Mouse (Mus musculus): ENCODE results near the gene Tle3. TPM values are rescaled to one million over a fixed set of nuclear protein-coding genes. Genes with fewer than 3 reads are reported as not detected.

Tle3 gene
- polyA plus RNA-seq, 1 experiment from 2014 or later: 59.1 TPM

DNA sequence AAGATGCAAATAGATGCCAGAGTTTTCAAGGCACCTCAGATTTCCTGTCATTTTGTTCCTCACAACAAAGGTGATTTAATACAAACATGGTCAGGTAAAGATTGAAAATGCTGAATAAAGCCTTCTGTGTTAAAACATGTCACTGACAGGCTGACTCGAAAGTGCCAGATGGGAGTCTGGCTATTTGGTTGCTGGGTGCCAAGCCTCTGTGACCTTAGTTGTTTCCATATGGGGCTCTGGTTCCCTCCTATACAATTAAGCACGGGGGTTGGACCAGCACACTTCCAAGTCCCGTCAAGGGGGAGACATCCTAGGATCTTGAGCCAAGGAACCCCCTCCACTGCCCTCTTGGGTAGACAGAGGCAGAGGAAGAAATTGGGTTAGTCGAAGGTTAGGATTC is 13.2 kb upstream of the Tle3 start:
- H3K27me3 ChIP-seq: no peaks in the 10 kb centered on the region
- peaks cover 46% of the 10 kb centered on the region for H3K4me1 ChIP-seq (replicated peaks)
- H3K4me2 ChIP-seq: no peak overlapping the region
- no peak overlapping the region for H3K9ac ChIP-seq (replicated peaks)
- peak overlapping the region; percentile 60; the same call in 1 of the 2 replicates for H3K27ac ChIP-seq
- no peaks in the 10 kb centered on the region for H3K36me3 ChIP-seq
- 27% methylated on average over 4 of the region's 4 CpGs for WGBS
- peaks cover 9% of the 10 kb centered on the region for H3K9me3 ChIP-seq
- no peak for ATAC-seq (ENCODE audit: insufficient number of reproducible peaks, insufficient read depth, low FRiP score, low TSS enrichment, low read depth)
- no peak overlapping the region for H3K4me3 ChIP-seq (replicated peaks)

DNA sequence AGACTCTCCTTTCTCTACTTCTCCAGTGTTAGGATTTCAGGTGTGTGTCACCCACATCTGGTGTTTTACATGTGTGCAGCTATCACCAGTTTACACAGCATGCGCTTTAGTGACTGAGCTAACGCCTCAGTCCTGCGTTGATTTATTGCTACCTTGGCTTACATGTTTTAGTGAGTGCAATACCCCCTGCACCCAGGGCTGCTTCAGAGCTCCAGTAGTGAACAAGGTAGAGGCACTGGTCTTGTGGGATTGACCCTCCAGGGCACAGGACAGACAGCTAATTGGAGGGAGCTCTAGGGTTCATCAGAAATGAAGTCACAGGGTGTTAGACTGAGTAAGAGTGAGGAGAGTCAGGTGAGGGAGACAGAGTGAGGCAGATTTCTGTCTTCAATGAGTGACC is 12.4 kb upstream of the Tle3 start:
- no peak overlapping the region for H3K27ac ChIP-seq
- H3K4me3 ChIP-seq (replicated peaks): no peak overlapping the region
- 25% methylated on average over 3 of the region's 3 CpGs for WGBS
- no peak overlapping the region for H3K9ac ChIP-seq (replicated peaks)
- no peak overlapping the region for H3K4me2 ChIP-seq
- peaks cover 9% of the 10 kb centered on the region for H3K9me3 ChIP-seq
- H3K36me3 ChIP-seq: no peaks in the 10 kb centered on the region
- no peak for ATAC-seq (ENCODE audit: insufficient number of reproducible peaks, insufficient read depth, low FRiP score, low TSS enrichment, low read depth)
- H3K4me1 ChIP-seq (replicated peaks): peaks cover 46% of the 10 kb centered on the region
- no peaks in the 10 kb centered on the region for H3K27me3 ChIP-seq

DNA sequence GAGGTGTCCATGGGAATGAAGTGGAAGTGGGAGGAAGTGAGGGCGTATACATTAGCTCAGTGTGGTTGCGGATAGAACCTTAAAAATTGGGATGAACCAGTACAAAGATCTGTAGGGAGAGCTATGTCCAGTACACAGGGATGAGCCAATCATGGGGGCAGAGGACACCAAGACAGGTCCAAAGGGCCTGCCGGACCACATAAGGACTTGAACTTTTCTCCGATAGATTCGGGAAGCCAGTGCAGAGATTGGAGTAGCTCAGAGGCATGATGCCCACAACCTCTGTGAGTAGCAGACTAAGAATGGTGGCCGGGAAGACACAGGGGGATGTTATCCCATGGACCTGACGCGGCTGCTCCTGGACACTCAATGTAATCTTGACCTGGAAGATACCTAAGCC is 12.0 kb upstream of the Tle3 start:
- Histone ChIP-seq H3K4me1 (replicated peaks) (peaks cover 46% of the 10 kb centered on the region), H3K9me3 (peaks cover 9% of the 10 kb centered on the region), H3K4me2 (no peak overlapping the region), H3K36me3 (no peaks in the 10 kb centered on the region), H3K27ac (peak overlapping the region; percentile 84; the same call in 1 of the 2 replicates), H3K9ac (replicated peaks) (no peak overlapping the region), H3K27me3 (0 out of 2 replicates have a peak, but pooled peaks cover under 1% of the 10 kb centered on the region), H3K4me3 (replicated peaks) (no peak overlapping the region)
- 93% methylated on average over 8 of the region's 8 CpGs for WGBS
- no peak for ATAC-seq (ENCODE audit: insufficient number of reproducible peaks, insufficient read depth, low FRiP score, low TSS enrichment, low read depth)

DNA sequence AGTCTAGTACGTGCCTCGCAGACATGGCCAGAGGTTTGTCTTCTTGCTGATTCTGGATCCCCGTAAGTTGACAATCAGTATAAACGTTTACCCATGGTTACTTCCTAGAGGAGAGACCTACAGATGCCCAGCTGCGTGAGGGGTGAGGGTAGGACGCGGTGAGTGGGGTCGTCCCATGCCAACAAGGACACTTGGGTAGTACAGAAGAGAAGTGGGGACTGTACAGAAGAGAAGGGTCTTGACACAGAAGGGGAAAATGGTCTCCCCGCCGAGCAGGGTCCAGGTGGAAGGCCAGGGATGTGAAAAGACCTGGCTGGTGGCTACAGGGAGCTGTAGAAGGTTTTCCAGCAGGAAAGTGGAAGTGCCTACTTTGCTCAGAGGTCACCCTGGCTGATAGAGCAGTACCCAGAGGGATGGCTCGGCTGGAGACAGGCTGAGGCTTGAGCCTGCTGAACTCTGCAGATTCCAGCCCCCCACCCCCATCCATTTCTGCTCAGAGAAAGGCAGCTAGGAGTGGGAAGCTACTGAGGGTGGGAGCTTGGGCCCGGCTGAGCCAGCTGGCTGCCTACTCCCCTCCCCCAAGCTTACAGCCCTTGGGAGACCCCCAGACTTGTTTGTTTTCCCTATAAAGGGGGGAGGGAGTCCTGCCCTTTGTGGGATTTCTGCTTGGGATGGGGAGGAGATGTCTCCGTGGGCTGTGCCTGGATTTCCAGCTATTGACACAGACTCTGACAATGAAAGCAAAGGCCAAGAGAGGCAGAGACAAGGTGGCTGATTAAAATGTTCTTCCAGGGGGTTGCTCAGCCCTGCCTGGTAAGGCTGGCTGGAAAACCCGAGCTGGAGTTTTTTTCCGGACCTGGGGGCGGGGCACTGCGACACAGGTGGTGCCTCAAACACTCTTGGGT is 11.2 kb upstream of the Tle3 start:
- Histone ChIP-seq H3K9me3 (peaks cover 9% of the 10 kb centered on the region), H3K9ac (replicated peaks) (no peak overlapping the region), H3K4me3 (replicated peaks) (0 out of 2 replicates have a peak overlapping the region, but pooled peaks have one; percentile 18), H3K27me3 (peaks cover 6% of the 10 kb centered on the region; the same call in 1 of the 2 replicates), H3K4me1 (replicated peaks) (peaks cover 49% of the 10 kb centered on the region), H3K4me2 (peak overlapping the region; percentile 51), H3K36me3 (no peaks in the 10 kb centered on the region), H3K27ac (peak overlapping the region; percentile 84)
- WGBS: 19% methylated on average over 17 of the region's 17 CpGs
- ATAC-seq (ENCODE audit: insufficient number of reproducible peaks, insufficient read depth, low FRiP score, low TSS enrichment, low read depth): peak; percentile 87

DNA sequence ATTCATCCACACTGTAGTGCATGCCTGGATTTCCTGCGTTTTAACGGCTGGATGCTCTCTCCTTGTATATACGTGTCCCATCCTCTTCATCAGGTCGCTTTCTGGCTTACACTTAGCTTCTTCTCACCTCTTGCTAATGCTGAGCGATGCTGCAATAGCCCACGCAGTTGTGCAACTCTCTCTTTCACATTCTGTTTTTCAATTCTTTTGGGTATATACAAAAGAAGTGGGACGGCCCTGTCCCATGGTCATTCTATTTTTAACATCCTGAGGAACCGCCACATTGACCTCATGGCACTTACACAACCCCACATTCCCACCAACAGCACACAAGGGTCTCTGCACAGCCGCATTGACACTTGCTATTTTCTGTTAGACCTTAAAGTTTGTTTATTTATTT is 9.0 kb upstream of the Tle3 start:
- 70% methylated on average over 9 of the region's 9 CpGs for WGBS
- Histone ChIP-seq H3K4me1 (replicated peaks) (peaks cover 71% of the 10 kb centered on the region), H3K9me3 (no peaks in the 10 kb centered on the region), H3K9ac (replicated peaks) (no peak overlapping the region), H3K4me3 (replicated peaks) (no peak overlapping the region), H3K36me3 (no peaks in the 10 kb centered on the region), H3K27me3 (peaks cover 12% of the 10 kb centered on the region; the same call in 1 of the 2 replicates), H3K4me2 (no peak overlapping the region), H3K27ac (no peak overlapping the region)
- ATAC-seq (ENCODE audit: insufficient number of reproducible peaks, insufficient read depth, low FRiP score, low TSS enrichment, low read depth): no peak

DNA sequence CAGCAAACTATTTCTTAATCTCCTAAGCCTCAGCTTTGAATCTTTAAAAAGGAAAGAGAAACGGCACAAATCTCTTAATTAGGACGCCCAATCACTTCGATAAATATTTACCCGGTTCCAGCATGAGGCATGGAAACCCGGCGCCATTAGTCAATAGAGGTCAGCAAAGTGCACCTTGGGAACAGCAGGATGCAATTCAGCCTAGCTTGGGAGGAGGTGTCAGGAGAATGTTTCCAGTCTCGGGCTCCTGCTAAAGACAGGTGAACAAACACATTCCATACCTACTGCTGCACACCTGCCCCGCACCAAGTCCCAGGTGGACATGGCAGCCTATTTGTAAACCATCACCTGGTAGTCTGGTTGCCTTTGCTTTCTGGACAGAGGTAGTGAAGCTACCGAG is 6.1 kb upstream of the Tle3 start:
- peaks cover 12% of the 10 kb centered on the region; the same call in 1 of the 2 replicates for H3K27me3 ChIP-seq
- WGBS: 9% methylated on average over 9 of the region's 9 CpGs
- H3K9me3 ChIP-seq: no peaks in the 10 kb centered on the region
- no peak overlapping the region for H3K27ac ChIP-seq
- H3K36me3 ChIP-seq: no peaks in the 10 kb centered on the region
- no peak overlapping the region for H3K4me2 ChIP-seq
- H3K9ac ChIP-seq (replicated peaks): no peak overlapping the region
- no peak for ATAC-seq (ENCODE audit: insufficient number of reproducible peaks, insufficient read depth, low FRiP score, low TSS enrichment, low read depth)
- H3K4me3 ChIP-seq (replicated peaks): no peak overlapping the region
- peaks cover 65% of the 10 kb centered on the region for H3K4me1 ChIP-seq (replicated peaks)

DNA sequence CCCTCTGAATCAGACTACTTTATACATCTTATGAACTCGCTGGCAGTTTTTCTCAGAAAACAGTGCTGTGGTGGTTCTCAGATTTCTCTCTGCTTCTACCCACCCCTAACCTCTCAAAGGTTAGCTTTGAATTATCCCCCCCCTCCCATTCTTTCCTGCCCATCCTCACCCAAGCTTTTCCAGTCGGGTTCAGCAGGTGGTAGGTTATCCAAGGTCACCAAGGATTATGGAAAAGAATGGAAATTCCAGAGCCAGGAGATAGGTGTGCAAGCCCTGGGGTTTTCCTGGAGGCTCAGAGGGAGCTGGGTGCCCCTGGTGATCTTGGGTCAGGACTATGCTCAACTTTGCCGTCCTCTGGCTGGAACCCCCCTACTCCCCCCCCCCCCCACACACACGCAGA is 5.0 kb upstream of the Tle3 start:
- no peak for ATAC-seq (ENCODE audit: insufficient number of reproducible peaks, insufficient read depth, low FRiP score, low TSS enrichment, low read depth)
- no peak overlapping the region for H3K27ac ChIP-seq
- WGBS: 13% methylated on average over 4 of the region's 4 CpGs
- H3K4me1 ChIP-seq (replicated peaks): peaks cover 61% of the 10 kb centered on the region
- peaks cover 12% of the 10 kb centered on the region; the same call in 1 of the 2 replicates for H3K27me3 ChIP-seq
- no peak overlapping the region for H3K4me2 ChIP-seq
- no peak overlapping the region for H3K9ac ChIP-seq (replicated peaks)
- H3K9me3 ChIP-seq: no peaks in the 10 kb centered on the region
- no peak overlapping the region for H3K4me3 ChIP-seq (replicated peaks)
- no peaks in the 10 kb centered on the region for H3K36me3 ChIP-seq

DNA sequence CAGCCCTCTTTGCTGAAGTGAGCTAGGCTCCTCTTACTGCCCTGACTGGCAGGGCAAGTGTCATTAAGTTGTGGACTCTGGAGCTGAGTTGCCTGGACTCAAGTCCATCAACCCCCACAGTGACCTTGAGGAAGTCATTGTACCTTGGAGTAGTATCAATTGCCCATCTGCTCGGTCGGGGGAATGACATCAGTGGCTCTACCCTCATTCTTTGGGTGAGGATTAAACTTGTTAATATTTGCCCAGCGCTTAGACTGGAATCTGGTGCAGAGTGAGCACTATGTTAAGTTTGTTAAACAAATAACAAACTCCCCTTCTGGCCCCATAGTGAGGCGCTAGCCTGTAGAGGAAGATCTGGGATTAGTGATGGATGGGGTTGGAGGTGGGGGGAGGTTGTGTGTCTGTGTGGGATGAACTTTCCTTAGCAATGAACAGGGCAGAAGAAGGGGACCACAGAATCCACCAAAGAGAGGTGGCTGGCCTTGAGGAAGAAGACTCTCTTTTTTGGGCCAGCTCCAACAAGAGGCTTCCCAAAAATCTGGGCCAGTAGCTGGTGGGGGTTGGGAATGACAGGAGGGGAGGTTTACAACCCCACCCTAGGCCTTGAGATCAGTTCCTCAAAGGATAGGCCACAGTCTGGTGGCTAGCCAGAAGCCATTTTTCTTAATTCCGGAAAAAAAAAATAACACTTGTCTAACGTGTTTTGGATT is 4.2 kb upstream of the Tle3 start:
- Histone ChIP-seq H3K9ac (replicated peaks) (no peak overlapping the region), H3K36me3 (no peaks in the 10 kb centered on the region), H3K27me3 (peaks cover 12% of the 10 kb centered on the region; the same call in 1 of the 2 replicates), H3K27ac (no peak overlapping the region), H3K9me3 (no peaks in the 10 kb centered on the region), H3K4me2 (no peak overlapping the region), H3K4me3 (replicated peaks) (no peak overlapping the region), H3K4me1 (replicated peaks) (peaks cover 53% of the 10 kb centered on the region)
- no peak for ATAC-seq (ENCODE audit: insufficient number of reproducible peaks, insufficient read depth, low FRiP score, low TSS enrichment, low read depth)
- 20% methylated on average over 6 of the region's 6 CpGs for WGBS

DNA sequence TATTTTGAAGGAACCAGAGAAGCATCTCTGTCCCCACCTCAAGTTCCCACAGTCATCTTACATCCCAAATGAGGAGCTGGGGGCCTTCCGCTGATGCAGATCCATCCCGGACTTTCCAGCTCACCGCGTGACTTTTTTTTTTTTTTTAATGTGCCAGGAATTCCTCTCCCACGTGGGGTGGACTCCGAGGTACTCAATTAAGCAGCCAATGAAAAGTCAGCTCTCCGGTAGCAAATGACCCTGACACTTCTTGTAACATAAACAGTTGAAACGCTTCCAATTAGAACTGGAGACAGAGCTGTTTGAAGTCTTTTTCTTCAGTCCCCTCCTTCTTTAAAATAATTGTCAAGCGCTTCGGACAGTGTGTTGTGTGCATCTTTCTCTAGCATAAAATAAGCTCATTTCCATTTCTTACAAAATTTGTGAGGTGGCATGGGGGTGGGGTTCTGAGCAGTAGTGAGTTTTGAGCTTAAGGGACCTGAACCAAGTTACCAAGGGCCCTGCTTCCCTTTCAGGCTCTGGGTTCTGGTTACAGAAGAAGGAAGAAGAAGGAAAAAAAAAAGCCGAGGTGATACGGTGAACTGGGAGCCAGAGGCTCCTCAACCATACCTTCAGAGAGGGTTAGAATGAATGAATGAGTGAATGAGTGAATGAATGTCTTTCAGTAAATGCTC is 3.5 kb upstream of the Tle3 start:
- WGBS: under 1% methylated on average over 12 of the region's 12 CpGs
- Histone ChIP-seq H3K4me2 (peak overlapping the region; percentile 63), H3K9ac (replicated peaks) (no peak overlapping the region), H3K27me3 (peaks cover 12% of the 10 kb centered on the region; the same call in 1 of the 2 replicates), H3K4me1 (replicated peaks) (peaks cover 49% of the 10 kb centered on the region), H3K9me3 (no peaks in the 10 kb centered on the region), H3K36me3 (no peaks in the 10 kb centered on the region), H3K4me3 (replicated peaks) (peak overlapping the region; percentile 35; the same call in 1 of the 2 replicates), H3K27ac (peak overlapping the region; percentile 94)
- ATAC-seq (ENCODE audit: insufficient number of reproducible peaks, insufficient read depth, low FRiP score, low TSS enrichment, low read depth): no peak

DNA sequence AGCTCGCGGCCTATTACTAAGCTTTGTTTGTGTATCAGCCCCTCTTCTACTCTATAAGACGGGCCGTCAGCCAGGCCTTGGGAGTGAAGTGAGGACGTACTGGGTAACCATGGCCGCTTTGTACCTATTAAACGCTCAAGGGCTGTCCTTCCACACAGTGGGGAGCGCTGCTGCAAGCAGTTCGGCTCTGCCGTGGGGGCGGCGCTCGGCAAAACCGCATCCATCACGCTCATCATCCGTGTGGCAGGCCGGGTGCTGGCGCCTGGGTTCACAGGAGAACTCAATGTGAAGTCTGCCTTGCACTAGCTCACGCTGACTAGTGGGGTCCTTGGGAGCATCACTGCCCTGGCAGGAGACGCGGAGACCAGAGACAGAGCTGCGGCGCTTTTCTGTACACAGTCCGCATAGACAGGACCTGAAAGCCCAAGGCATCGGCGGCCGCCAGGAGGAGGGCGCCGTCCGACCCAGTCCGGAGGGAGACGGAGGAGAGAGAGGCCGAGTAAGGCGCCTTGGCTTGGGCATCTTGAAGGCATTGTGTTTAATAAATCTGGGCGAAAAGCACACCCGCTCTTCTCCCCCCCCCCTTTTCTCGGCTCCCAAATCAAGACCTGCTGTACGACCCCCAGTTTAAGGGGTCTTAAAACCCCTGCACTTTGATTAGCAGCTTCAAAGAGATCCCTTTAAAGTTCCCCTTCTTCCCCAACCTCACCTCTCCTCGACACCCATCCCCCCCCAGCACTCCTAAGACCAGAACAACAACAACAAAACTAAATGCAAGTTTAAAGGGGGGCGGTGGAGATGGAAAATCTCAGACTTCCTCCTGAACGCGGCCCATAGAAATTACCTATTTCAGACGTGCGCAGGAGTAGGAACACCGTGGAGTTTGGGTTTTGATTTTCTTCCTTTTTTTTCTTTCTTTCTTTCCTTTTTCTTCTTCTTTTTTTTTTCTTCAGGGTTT is 2.6 kb upstream of the Tle3 start:
- Histone ChIP-seq H3K9ac (replicated peaks) (peak overlapping the region; percentile 44), H3K27me3 (peaks cover 12% of the 10 kb centered on the region; the same call in 1 of the 2 replicates), H3K36me3 (no peaks in the 10 kb centered on the region), H3K4me2 (peak overlapping the region; percentile 63), H3K27ac (peak overlapping the region; percentile 94), H3K9me3 (no peaks in the 10 kb centered on the region), H3K4me3 (replicated peaks) (peak overlapping the region; percentile 35), H3K4me1 (replicated peaks) (peaks cover 49% of the 10 kb centered on the region)
- under 1% methylated on average over 45 of the region's 45 CpGs for whole genome bisulfite sequencing
- ATAC-seq (ENCODE audit: insufficient number of reproducible peaks, insufficient read depth, low FRiP score, low TSS enrichment, low read depth): no peak; the same call in 1 of the 2 replicates
